Mouse (Mus musculus): ENCODE results near the gene Aip.

The Aip gene

DNA sequence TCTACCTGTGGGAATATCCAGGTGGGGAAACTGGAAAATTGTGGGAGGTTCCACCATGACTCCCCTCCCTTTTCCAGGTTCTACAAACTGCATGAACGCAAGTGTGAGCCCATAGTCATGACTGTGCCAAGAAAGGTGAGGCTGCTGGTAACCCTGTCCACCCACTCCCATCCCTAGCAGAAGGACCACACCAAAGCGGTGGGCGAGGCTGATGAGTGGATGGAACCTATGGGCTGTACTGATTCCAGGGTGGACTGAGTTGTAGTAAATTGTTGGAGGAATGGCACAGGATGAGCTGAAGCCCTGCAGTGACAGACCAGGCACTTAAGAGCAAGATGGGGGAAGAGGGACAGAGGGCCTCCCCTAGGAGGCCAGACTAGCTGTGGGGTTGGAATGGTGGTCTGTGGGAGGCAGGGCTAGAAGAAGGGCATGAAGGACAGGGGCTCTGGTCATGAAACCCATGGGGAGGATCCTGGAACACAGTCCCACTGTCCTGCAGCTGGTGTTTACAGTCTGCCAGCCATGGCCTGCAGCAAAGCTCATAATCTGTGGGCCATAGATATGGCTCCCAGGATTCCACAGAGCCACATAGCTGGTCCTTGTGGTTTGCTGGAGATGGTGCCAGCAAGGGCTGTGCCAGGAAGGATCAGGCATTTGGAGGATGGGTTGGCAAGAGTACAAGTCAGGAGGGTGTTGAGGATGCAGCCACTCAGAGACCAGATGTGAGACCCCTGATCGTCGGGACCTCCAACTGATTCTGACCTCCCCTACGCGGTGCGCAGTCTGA, 27.0 kb upstream of the Aip start:
- no peak for DNase-seq (ENCODE audit: low read depth)

DNA sequence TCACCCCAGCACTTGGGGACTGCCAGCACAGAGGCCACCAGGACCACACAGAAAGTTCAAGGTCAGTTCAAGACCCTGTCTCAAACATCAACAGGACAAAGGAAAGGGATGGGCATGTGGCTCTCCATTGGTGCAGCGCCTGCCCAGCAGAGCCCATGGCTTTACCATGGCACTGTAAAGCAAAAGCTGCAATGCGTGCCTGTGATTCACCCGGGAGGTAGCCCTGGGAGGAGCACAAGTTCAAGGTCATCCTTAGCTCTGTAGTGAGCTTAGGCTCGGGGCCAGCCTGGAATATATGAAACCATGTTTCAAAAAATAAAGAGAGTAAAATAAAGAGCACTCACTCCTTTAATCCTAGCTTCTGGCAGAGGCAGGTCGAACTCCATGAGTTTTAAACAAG, 26.2 kb upstream of the Aip start:
- no peak for DNase-seq (ENCODE audit: low read depth)

DNA sequence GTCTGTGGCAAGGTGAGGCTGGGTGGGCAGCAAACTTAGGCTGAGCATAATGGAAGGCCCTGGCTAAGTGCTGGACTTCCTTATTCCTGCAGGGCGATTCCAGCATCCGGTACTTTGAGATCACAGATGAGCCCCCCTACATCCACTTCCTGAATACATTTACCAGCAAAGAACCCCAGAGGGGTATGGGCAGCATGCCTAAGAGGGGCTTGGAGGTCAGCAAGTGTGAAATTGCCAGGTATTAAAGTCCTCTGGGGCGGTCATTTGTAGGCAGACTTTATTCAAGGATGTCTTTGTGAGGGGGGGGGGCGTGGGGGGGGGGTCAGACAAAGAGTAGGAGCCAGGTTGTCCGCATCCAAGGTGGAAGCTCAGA, 25.8 kb upstream of the Aip start:
- no peak for DNase-seq (ENCODE audit: low read depth)

DNA sequence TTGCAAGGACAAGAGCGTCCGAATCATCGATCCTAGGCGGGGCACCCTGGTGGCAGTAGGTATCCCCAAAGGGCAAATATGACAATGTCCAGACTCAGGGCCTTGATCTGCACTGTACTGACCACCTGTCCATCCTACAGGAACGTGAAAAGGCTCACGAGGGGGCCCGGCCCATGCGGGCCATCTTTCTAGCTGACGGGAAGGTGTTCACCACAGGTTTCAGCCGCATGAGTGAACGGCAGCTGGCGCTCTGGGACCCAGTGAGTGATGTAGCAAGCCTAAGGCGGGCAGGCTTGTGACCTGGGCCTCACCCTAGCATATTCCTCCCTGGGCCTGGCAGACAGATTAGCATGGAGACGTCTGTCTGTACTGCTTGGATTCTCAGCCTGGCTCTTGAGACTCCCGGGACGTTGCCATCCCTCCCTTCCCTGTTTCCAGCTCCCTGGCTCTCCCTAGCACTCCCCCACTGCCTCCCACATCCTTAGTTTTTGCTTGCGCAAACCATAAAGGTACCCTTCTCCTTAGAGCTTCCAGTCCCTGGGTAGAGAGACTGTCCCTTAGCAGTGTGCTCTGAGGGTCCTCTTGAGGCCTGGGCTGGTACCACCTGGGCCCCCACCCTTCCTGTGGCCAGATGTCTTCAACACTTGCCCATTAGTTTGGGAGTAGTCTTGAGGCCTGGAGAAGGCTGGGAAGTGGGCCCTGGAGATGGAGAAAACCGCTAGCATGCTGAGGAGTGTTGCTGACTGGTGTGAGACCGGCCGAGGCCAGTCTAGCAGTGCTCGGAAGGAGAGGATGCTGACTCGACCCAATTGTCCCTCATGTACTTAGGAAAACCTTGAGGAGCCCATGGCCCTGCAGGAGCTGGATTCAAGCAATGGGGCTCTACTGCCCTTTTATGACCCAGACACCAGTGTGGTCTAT, 25.2 kb upstream of the Aip start:
- no peak for DNase-seq (ENCODE audit: low read depth)

DNA sequence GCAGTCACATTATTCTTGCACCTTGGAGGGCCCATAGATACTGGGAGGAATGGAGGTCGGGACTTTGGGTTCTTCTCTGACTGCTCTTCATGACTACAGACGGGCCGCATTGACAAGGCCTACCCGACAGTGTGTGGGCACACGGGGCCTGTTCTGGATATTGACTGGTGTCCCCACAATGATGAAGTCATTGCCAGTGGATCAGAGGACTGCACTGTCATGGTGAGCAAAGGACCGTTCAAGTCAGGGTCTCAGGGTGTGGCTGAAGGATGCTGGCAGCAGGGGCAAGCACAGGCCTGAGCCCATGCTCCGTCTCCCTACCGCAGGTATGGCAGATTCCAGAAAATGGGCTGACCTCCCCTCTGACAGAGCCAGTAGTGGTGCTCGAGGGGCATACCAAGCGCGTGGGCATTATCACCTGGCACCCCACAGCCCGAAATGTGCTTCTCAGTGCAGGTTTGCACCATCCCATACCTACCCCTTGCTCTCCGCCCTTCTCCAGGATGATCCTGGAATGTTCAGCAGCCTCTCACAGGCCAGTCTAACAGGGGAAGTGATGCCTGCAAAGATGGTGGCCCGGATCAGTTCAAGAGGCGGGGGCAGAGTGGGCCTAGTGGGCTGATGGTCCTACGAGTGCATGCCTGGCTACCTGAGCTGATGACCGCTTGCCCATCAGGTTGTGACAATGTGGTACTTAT, 24.3 kb upstream of the Aip start:
- DNase-seq (ENCODE audit: low read depth), result no peak

DNA sequence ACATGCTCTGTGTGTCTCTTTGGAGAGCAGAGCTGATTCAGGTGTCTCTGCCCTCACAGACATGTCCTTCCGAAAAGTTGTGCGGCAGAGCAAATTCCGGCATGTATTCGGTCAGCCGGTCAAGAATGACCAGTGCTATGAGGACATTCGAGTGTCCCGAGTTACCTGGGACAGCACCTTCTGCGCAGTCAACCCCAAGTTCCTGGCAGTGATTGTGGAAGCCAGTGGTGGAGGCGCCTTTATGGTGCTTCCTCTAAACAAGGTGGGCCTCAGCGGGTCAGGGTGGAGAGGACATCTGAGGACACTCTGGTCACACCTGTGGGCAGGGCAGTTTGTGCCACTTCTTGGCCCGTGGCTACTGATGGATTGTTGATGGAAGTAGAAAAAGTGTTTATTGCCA, 23.6 kb upstream of the Aip start:
- DNase-seq (ENCODE audit: low read depth), result no peak

DNA sequence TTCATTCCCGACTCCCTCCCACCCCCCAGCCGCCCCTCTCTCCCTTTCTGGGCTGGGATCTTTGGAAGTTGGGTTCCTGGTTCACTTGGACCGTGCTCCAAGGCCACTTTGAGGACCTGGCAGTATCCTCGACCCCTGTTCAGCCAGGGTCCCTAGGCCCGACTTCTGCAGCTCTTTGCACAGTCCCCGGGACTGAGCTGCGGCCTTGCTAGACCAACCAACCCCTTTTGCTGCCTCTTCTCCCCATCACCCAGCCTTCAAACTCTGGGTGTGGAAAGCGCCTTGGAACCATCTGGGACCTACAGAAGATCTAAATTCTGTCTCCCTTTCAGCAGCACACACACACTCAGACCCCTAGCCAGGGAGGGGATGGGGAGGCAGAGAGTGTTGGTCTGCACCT, 23.2 kb upstream of the Aip start:
- no peak for DNase-seq (ENCODE audit: low read depth)

DNA sequence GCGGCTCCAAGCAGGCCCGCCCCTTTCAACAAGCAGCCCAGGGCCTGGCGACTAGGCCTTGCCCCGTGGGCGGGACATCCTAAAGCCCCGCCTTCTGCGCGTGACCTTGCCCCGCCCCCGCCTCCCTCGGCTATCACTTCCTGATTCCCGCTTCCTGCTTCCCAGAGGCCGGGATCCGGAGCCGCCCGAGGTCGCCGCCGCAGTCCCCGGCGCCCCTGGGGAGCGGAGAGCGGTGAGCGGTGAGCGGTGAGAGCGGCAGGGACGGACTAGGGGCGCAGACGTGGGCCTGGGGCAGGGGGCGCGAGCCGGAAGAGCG, 22.8 kb upstream of the Aip start, which contains the start of gene Coro1b:
Coro1b (plus strand) TSS at position 129 of the 316 bp plus-strand sequence.
- DNase-seq (ENCODE audit: low read depth), result peak; percentile 80

DNA sequence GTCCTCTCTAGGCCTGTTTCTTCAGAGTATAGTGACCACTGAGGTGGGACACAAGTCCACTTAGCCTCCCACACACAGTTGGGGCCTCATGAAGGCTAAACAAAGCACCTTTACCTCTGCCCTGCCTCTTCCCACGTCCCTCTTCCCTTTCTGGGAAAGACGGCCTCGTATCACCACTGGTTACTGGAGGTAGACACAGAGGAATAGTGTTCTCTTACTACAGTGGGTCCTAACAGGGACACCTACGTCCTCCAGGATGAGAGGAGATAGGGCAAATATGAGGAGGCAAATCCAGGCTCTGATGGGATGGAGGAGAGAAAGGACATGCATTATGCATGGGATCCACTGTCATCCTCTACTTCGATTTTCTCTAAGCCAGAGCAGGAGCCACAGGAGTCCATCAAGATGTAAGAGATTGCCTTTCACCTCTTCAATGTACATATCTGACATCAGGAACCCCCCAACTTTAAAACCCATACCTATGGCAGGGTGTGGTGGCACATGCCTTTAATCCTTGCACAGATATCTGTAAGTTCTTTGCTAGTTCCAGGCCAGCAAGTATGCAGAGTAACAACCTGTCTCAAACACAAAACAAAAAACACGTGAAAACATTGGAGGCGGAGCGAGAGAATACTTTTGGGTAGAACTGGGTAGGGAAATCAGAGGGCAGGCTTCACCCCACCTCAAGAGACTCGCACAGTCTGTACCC, 22.3 kb upstream of the Aip start:
- no peak for DNase-seq (ENCODE audit: low read depth)

DNA sequence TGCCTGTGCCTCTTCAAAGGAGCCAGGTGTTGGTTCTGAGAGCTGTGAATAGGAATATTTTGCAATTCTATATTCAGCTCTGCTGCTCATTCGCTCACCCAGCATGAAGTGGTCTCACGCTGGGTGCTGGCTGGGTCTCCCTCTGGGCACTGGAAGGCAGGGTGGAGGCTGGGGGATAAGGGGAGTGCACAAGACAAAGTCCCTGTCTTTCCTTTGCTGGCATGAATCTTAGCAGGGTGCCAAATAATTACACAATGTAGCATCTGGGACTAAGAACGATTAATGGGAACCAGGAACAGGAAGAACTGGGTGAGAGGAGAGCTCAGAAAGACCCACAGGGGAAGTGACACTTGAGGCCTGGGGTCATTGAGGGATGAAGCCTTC, 21.4 kb upstream of the Aip start:
- DNase-seq (ENCODE audit: low read depth), result no peak

DNA sequence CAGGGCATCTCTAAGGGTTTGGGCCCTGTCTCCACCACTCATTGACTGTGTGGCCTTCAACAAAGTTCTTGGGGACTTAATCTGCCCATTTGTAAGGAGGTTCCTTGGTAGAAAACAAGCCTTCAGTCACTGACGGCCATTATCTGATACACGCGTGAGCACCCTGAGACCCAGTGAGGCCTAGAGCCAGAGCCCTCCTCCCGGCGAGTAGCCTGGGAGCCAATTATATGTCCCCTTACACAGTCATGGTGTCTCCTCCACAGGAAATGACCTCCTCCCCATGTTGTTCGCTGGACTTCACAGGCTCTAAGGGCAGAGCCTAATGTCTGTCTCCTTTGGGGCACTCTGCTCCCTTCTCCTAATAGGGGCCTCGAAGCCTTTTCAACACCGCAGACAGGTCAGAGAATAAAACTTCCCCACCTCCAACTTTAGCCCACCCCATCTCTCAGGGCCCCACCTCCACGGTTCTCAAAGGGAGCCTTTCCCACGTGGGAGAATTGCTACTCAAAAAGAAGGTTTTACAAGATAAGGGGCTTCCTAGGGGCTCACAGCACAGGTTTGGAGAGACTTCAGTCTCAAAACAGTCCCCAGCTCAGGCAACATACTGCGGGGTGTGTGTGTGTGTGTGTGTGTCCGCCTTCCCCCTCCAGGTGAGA, 20.8 kb upstream of the Aip start:
- no peak for DNase-seq (ENCODE audit: low read depth)

DNA sequence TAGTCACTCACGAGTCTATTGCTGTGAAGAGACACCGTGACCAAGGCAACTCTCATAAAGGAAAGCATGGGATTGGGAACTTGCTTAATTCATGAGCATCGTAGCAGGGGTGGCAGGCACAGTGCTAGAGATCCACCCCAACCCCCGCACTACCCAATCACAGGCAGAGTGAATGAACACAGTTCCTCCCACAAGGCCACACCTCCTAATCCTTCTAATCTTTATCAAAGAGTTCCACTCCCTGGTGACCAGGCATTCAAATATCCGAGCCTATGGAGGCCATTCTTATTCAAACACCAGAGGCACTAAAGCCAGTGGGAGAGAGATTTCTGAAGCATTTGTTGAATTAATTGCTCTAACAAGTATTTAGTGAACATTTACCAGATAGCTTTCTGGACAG, 20.3 kb upstream of the Aip start:
- no peak for DNase-seq (ENCODE audit: low read depth)

DNA sequence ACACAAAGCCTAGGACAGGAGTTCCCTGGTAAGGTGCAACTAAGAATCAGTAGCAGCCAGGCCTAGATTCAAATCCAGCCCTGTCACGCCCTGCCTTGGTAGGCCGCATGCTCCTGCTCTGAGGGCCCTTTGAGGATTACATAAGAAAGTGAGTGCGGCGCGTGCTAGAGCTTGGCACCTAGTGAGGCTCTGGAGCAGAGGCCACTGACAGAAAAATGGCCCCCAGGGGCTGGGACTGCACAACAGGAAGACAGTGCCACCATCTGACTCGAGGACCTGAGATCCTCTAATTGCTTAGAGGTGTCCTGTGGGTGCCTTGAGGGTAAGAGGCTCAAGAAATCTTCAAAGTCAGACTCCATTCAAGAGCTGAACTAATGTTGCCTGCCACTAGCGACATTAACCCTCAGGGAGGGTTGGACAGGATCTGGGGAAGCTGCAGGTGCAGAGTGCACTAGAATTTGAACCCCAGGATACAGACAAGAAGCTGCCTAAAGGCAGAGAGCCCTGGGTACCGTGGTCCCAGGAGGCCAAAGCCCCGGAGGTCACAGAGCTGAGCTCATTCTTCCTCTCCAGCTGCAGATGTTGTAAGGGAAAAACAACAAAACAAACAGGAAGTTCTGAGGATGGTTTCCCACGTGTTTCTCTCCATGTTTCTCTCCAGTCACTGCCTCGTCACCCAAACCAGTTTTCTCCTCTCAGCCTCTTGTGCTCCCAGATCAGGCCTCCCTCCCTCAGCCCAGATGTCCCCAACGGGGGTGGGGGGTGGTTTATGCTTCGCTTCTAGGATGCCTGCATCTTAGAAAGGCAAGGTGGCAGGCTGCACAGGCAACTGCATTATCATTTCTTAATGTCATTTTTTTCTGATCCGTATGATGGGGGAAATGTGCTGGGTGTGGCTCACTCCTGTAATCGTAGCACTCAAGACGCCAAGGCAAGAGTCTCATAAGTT, 19.2 kb upstream of the Aip start:
- DNase-seq (ENCODE audit: low read depth), result no peak

DNA sequence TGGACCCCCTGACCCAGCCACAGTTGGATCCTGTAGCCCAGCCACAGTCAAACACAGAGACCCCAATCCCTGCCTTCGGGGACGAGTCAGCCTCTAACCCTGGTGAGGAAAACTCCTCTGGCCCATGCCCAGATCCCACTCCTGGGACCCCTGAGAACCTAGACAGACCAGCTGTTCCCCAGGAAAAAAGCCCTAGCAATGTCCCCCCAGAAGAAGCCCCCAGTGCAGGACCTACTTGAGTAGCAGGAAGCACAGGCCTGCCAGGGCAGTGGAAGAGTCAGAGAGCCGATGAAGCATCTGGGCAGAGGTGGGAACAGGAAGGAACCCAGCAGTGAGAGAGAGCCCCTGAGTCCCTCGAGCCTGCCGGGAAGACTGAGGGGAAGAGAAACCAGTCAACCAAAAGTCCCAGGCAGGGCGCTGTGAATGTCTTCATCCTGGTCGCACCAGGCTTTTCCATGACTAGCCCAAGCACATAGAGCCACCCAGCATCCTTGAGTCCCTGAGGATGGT, 18.2 kb upstream of the Aip start, which contains the start of gene Cabp4:
Cabp4 (minus strand) TSS at position 275 of the 510 bp plus-strand sequence.
- DNase-seq (ENCODE audit: low read depth), result no peak

DNA sequence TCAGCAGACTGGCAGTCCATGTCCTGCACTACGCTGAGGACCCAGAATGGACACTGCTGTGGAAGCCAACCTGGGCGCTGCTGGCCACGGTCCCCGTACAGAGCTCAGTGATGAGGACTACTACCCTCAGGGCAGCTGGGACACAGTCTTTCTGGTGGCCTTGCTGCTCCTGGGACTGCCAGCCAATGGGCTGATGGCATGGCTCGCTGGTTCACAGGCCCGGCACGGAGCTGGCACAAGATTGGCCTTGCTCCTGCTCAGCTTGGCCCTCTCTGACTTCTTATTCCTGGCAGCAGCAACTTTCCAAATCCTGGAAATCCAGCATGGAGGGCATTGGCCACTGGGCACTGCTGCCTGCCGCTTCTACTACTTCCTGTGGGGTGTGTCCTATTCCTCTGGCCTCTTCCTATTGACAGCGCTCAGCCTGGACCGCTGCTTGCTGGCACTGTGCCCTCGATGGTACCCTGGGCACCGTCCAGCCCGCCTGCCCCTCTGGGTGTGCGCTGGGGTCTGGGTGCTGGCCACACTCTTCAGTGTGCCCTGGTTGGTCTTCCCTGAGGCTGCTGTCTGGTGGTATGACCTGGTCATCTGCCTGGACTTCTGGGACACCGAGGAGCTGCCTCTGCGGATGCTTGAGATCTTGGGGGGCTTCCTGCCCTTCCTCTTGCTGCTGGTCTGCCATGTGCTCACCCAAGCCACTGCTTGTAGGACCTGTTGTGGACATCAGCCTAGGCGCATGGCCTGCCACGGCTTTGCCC, 16.9 kb upstream of the Aip start:
- DNase-seq (ENCODE audit: low read depth), result no peak

DNA sequence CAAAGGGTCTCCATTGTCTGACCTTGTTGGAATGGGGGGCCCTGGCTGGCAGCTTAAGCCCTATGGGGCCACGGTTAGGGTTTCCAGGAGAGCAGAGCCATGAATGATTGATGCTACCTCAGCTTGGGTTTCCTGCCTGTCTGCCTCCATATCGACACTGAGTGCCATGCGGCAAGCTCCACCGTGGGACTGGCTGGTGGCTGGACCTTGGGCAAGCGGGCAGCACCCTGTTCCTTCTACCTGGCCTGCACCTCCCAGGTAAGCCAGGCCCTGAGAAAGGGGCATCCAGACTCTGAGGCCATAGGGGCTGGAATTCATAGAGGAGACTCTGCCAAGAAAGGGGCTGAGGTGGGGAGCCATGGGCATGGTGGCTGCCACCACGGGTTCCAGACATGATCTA, 14.5 kb upstream of the Aip start:
- DNase-seq (ENCODE audit: low read depth), result no peak

DNA sequence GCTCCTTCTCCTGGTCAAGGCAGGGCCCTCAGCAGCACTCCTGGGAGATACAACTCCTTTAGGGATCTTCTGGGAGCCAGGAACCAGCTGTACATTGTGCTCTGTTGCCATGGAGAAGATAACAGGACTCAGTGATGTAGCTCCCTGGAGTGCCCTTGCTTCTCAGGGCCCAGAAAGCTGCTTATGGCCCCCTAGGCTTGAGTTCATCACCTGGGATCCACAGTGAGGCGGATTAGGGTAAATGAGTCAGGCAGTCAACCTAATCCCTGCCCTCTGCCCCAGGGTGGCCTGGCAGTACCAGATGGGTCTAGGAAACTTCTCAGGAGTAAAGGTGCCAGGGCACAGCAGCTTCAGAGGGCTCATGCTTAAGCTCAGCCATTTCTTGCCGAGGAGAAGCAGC, 13.8 kb upstream of the Aip start, which contains the start of gene Gpr152:
Gpr152 (plus strand) TSS at position 342 of the 400 bp plus-strand sequence.
- no peak for DNase-seq (ENCODE audit: low read depth)

DNA sequence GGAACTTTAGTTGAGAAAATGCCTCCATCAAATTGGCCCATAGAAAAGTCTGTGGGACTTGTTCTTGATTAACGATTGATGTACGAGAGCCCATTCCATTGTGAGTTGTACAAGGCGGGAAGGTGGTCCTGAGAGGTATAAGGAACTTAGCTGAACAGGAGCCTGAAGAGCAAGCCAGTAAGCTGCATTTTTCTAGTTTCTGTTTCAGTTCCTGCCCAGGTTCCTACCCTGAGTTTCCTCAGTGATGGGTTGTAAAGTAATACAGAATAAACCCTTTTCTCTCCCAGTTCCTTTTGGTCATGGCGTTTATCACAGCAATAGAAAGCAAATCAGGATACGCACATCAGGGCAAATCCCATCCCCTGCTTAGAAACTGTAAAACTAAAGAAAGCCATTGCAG, 12.3 kb upstream of the Aip start:
- no peak for DNase-seq (ENCODE audit: low read depth)

DNA sequence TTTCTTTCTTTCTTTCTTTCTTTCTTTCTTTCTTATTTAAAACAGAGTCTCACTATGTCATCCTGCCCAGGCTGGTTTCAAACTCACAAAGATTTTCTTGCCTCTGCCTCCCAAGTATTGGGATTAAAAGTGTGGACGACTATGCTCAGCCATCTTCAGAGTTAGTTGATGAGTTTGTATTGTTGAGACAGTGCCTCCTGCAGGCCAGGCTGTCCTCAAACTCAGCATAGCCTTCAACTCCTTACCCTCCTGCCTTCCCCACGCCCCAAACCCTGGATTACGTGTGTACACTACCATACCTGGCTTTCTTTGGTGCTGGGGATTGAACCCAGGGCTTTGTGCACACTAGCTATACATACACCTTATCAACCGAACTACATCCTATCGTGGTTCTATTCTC, 10.8 kb upstream of the Aip start:
- DNase-seq (ENCODE audit: low read depth), result no peak
